Mouse (Mus musculus) heart, embryonic 16.5 days (tissue): Measurements from ENCODE around the gene Cdkal1. TPM values are rescaled to one million over a fixed set of nuclear protein-coding genes. Genes with fewer than 3 reads are reported as not detected.
A peak's percentile ranks its signal among the peaks of the same experiment; 100 is the strongest.

ENCODE experiments used
- ATAC-seq: fragments of 200-750 bp; cut with Nextera tagmentation; replicated peaks from 2 replicates; pipeline ENCODE4 v1.8.0; 2017; ENCODE audit warnings: moderate number of reproducible peaks; ENCODE audit not compliant: insufficient read depth, low FRiP score; ENCODE audit errors: extremely low read depth
- H3K27ac ChIP-seq: fragments of 300-500 bp; sonication (generic); 2 replicates; pipeline ENCODE4 v1.5.1; 2014; ENCODE audit warnings: mild to moderate bottlenecking, low read length, control low read depth, moderate library complexity
- H3K27me3 ChIP-seq: fragments of 300-500 bp; sonication (generic); 2 replicates; pipeline ENCODE4 v1.6.1; 2014; ENCODE audit warnings: low read length, mixed read lengths; ENCODE audit not compliant: control insufficient read depth, insufficient read depth
- H3K36me3 ChIP-seq: fragments of 300-500 bp; sonication (generic); 2 replicates; pipeline ENCODE4 v1.6.1; 2014; ENCODE audit not compliant: control insufficient read depth, insufficient read depth
- H3K4me1 ChIP-seq: fragments of 300-500 bp; sonication (generic); 2 replicates; pipeline ENCODE4 v1.6.1; 2014; ENCODE audit warnings: low read length, mixed read lengths; ENCODE audit not compliant: control insufficient read depth, insufficient read depth
- H3K4me2 ChIP-seq: fragments of 300-500 bp; sonication (generic); 2 replicates; pipeline ENCODE4 v1.6.1; 2014; ENCODE audit warnings: low read depth, mild to moderate bottlenecking, control low read depth, low read length
- H3K4me3 ChIP-seq: fragments of 300-500 bp; sonication (generic); 2 replicates; pipeline ENCODE4 v1.5.1; 2014; ENCODE audit warnings: mild to moderate bottlenecking, control low read depth, low read length
- H3K9ac ChIP-seq: fragments of 300-500 bp; sonication (generic); 2 replicates; pipeline ENCODE4 v1.6.1; 2014; ENCODE audit warnings: low read length, control low read depth
- H3K9me3 ChIP-seq: fragments of 300-500 bp; sonication (generic); replicated peaks from 2 replicates; pipeline ENCODE4 v1.6.1; 2016; ENCODE audit warnings: low read length; ENCODE audit not compliant: control insufficient read depth
- WGBS: fragments of 180-500 bp; shearing (Covaris S2); extraction: QIAGEN DNeasy Blood & Tissue Kit; methylation state at CpG from one replicate; pipeline ENCODE4 v1.1.7; 2014; 5-methylcytosine and 5-hydroxymethylcytosine counted together
- polyA plus RNA-seq: library from polyadenylated mRNA; unstranded; fragments of >200 nt; fragmentation: Nextera tagmentation; extraction: Ambion mirVana; gene quantifications from 2 replicates; pipeline ENCODE4 v1.2.1, GENCODE M21; 2015

Gene Cdkal1
- polyA plus RNA-seq, 1 experiment from 2014 or later, result 27.2 TPM

GRCm38 (mm10) chr13:29354943-29355342, 500.5 kb downstream of the Cdkal1 start:
- no peak overlapping the region for H3K4me2 ChIP-seq
- no peak for ATAC-seq
- no peak overlapping the region for H3K9ac ChIP-seq
- H3K9me3 ChIP-seq, result no peaks in the 10 kb centered on the region
- H3K4me1 ChIP-seq, result peaks cover 20% of the 10 kb centered on the region
- H3K4me3 ChIP-seq, result no peak overlapping the region
- no peaks in the 10 kb centered on the region for H3K36me3 ChIP-seq
- H3K27ac ChIP-seq, result no peak overlapping the region
- 90% methylated on average over 4 of the region's 4 CpGs for WGBS
- no peaks in the 10 kb centered on the region for H3K27me3 ChIP-seq

- H3K4me1 ChIP-seq, result peaks cover 20% of the 10 kb centered on the region
- no peak overlapping the region for H3K4me3 ChIP-seq
- 82% methylated on average over 5 of the region's 5 CpGs for WGBS
- no peaks in the 10 kb centered on the region for H3K9me3 ChIP-seq
- ATAC-seq, result no peak
- no peak overlapping the region for H3K4me2 ChIP-seq
- H3K27me3 ChIP-seq, result no peaks in the 10 kb centered on the region
- H3K9ac ChIP-seq, result no peak overlapping the region
- H3K36me3 ChIP-seq, result no peaks in the 10 kb centered on the region
- H3K27ac ChIP-seq, result no peak overlapping the region
Observed at GRCm38 (mm10) chr13:29353888-29354415, 501.5 kb downstream of the Cdkal1 start.

GRCm38 (mm10) chr13:29351023-29351684, 504.3 kb downstream of the Cdkal1 start:
- Histone ChIP-seq H3K4me2 (no peak overlapping the region), H3K4me1 (peaks cover 14% of the 10 kb centered on the region), H3K9ac (no peak overlapping the region), H3K36me3 (no peaks in the 10 kb centered on the region), H3K9me3 (no peaks in the 10 kb centered on the region; the same call in 1 of the 2 replicates), H3K4me3 (no peak overlapping the region), H3K27ac (no peak overlapping the region), H3K27me3 (no peaks in the 10 kb centered on the region)
- WGBS, result 76% methylated on average over 9 of the region's 9 CpGs
- ATAC-seq, result no peak

GRCm38 (mm10) chr13:29350004-29350403, 505.5 kb downstream of the Cdkal1 start:
- Histone ChIP-seq H3K27me3 (no peaks in the 10 kb centered on the region), H3K4me3 (no peak overlapping the region), H3K27ac (no peak overlapping the region), H3K9me3 (no peaks in the 10 kb centered on the region; the same call in 1 of the 2 replicates), H3K4me2 (no peak overlapping the region), H3K36me3 (no peaks in the 10 kb centered on the region), H3K9ac (no peak overlapping the region), H3K4me1 (peaks cover 7% of the 10 kb centered on the region)
- no peak for ATAC-seq
- WGBS, result 76% methylated on average over 4 of the region's 4 CpGs

GRCm38 (mm10) chr13:29349386-29349961, 506.0 kb downstream of the Cdkal1 start:
- H3K4me2 ChIP-seq, result no peak overlapping the region
- WGBS, result 89% methylated on average over 7 of the region's 7 CpGs

GRCm38 (mm10) chr13:29348331-29348730, 507.1 kb downstream of the Cdkal1 start:
- Histone ChIP-seq H3K4me1 (peaks cover 7% of the 10 kb centered on the region), H3K36me3 (no peaks in the 10 kb centered on the region), H3K4me3 (no peak overlapping the region), H3K27me3 (no peaks in the 10 kb centered on the region), H3K27ac (no peak overlapping the region), H3K4me2 (no peak overlapping the region), H3K9me3 (no peaks in the 10 kb centered on the region; the same call in 1 of the 2 replicates), H3K9ac (no peak overlapping the region)
- 92% methylated on average over 3 of the region's 3 CpGs for WGBS
- no peak for ATAC-seq

More at GRCm38 (mm10) chr13:29349386-29349961, 506.0 kb downstream of the Cdkal1 start:
- Histone ChIP-seq H3K27me3 (no peaks in the 10 kb centered on the region), H3K27ac (no peak overlapping the region), H3K9me3 (no peaks in the 10 kb centered on the region; the same call in 1 of the 2 replicates), H3K4me1 (peaks cover 7% of the 10 kb centered on the region), H3K9ac (no peak overlapping the region), H3K4me3 (no peak overlapping the region), H3K36me3 (no peaks in the 10 kb centered on the region)
- no peak for ATAC-seq

- Histone ChIP-seq H3K27ac (no peak overlapping the region), H3K9ac (no peak overlapping the region), H3K4me2 (no peak overlapping the region), H3K4me3 (no peak overlapping the region), H3K27me3 (no peaks in the 10 kb centered on the region), H3K4me1 (no peaks in the 10 kb centered on the region; the same call in 1 of the 2 replicates), H3K36me3 (no peaks in the 10 kb centered on the region), H3K9me3 (peaks cover 3% of the 10 kb centered on the region; the same call in 1 of the 2 replicates)
- ATAC-seq, result peak; percentile 55; the same call in 1 of the 2 replicates
- 69% methylated on average over 6 of the region's 6 CpGs for WGBS
Observed at GRCm38 (mm10) chr13:29332640-29333412, 522.6 kb downstream of the Cdkal1 start.

GRCm38 (mm10) chr13:29325946-29326345, 529.5 kb downstream of the Cdkal1 start:
- no peak overlapping the region for H3K27ac ChIP-seq
- H3K9ac ChIP-seq, result no peak overlapping the region
- H3K4me2 ChIP-seq, result no peak overlapping the region
- ATAC-seq, result no peak
- H3K4me3 ChIP-seq, result no peak overlapping the region
- no peaks in the 10 kb centered on the region for H3K9me3 ChIP-seq
- H3K27me3 ChIP-seq, result no peaks in the 10 kb centered on the region
- no peaks in the 10 kb centered on the region for H3K36me3 ChIP-seq
- H3K4me1 ChIP-seq, result no peaks in the 10 kb centered on the region
- WGBS, result 90% methylated on average over 4 of the region's 4 CpGs
